Comparison of ENCODE assay signal across 8 mouse cellular contexts in genomic region chr8:77517301-77518200, GRCm38 (mm10). TPM values are rescaled to one million over a fixed set of nuclear protein-coding genes. Genes with fewer than 3 reads are reported as not detected.
DNase-seq lines count a peak whose midpoint lies in the region; ATAC-seq and TF ChIP-seq lines count a peak whose summit lies in the region.

Arhgap10 (minus strand) TSS chr8:77517953.

- in situ Hi-C loops in ES-E14 (cut with MboI; ENCODE audit: low sequenced_read_pairs in 2 of 2, unreplicated experiment in 2 of 2), result no loop called here

- peaks cover 7% of the 10 kb centered on the region for H3K27me3 ChIP-seq in forebrain, embryonic 15.5 days

- H3K4me2 ChIP-seq in forebrain, embryonic 15.5 days (replicated peaks), result peak within 1 kb of the TSS; percentile 98

- H3K4me1 ChIP-seq in ES-E14 (ENCODE audit: control insufficient read depth in 2 of 2, insufficient read depth in 2 of 2, low read length in 2 of 2, poor library complexity in 1 of 2), result peaks cover 3 to 6% of the 10 kb centered on the region in 2 experiments; a peak in 2 of 4 replicates
- H3K4me1 ChIP-seq in forebrain, embryonic 15.5 days, result peaks cover 12% of the 10 kb centered on the region

- WGBS in forebrain, embryonic 15.5 days, result under 1% methylated on average over 50 of the region's 95 CpGs

- intact Hi-C loops in heart, postnatal 25 days (cut with DNase I), result loop anchor here (2.0 to 5.0 kb wide), 2 partner anchors 21 to 35 kb away; no protein-coding TSS in a partner anchor

- DNase-seq in ES-E14 (ENCODE audit: low read depth, low spot score), result no peak
- DNase-seq in heart, postnatal 25 days (ENCODE audit: low spot score), result peak; percentile 79
- peak in 1 of 2 experiments; percentile 32 for DNase-seq in layer of hippocampus, adult 8-10 months (ENCODE audit: low spot score in 2 of 2)
- peak; percentile 92 for DNase-seq in lung, postnatal 10 days
- peak; percentile 71 for DNase-seq in ovary, postnatal 14 days (ENCODE audit: low spot score)
- peak; percentile 91 for DNase-seq in thymus, postnatal 14 days

- no peaks in the 10 kb centered on the region for H3K9me3 ChIP-seq in ES-E14 (ENCODE audit: control insufficient read depth, insufficient read depth, low read depth, low read length)
- H3K9me3 ChIP-seq in forebrain, embryonic 15.5 days, result no peaks in the 10 kb centered on the region

- H3K9ac ChIP-seq in ES-E14 (ENCODE audit: insufficient read depth, low read depth, low read length, poor library complexity, severe bottlenecking), result peak within 1 kb of the TSS; percentile 82
- H3K9ac ChIP-seq in forebrain, embryonic 15.5 days (replicated peaks), result peak within 1 kb of the TSS; percentile 69

- H3K27ac ChIP-seq in ES-E14 (ENCODE audit: insufficient read depth, low read depth, low read length, poor library complexity, severe bottlenecking), result no peak within 1 kb of the TSS
- peak within 1 kb of the TSS; percentile 42 for H3K27ac ChIP-seq in forebrain, embryonic 15.5 days (replicated peaks)

- peak; percentile 75 for ATAC-seq in cerebellum, adult (ENCODE audit: insufficient number of reproducible peaks, low FRiP score, low TSS enrichment)
- peak; percentile 92 for ATAC-seq in forebrain, embryonic 15.5 days (replicated peaks)

- peak within 1 kb of the TSS; percentile 78 to 94 for H3K4me3 ChIP-seq in ES-E14 (ENCODE audit: insufficient read depth in 1 of 2, low read depth in 1 of 2, low read length in 2 of 2, poor library complexity in 1 of 2, severe bottlenecking in 1 of 2)
- H3K4me3 ChIP-seq in forebrain, embryonic 15.5 days, result peak within 1 kb of the TSS; percentile 82

- H3K36me3 ChIP-seq in ES-E14 (ENCODE audit: control insufficient read depth, insufficient read depth, low read length, poor library complexity, severe bottlenecking), result no peaks in the 10 kb centered on the region; the same call in 1 of the 2 replicates
- no peaks in the 10 kb centered on the region for H3K36me3 ChIP-seq in forebrain, embryonic 15.5 days

TF ChIP-seq in ES-E14, 5 proteins besides CTCF, POLR2A, EP300 and RAD21:
- TF ChIP-seq HCFC1 (IDR thresholded peaks at IDR 0.05; ENCODE audit: borderline replicate concordance, insufficient read depth, low read length), result no peak
- TF ChIP-seq CHD2 (IDR thresholded peaks at IDR 0.05; ENCODE audit: low read depth, low read length), result no peak
- no peak for TF ChIP-seq ZNF384 (IDR thresholded peaks at IDR 0.05; ENCODE audit: low read depth, low read length)
- no peak for TF ChIP-seq MAFK (IDR thresholded peaks at IDR 0.05; ENCODE audit: insufficient read depth, low read depth, low read length)
- TF ChIP-seq ZC3H11A (IDR thresholded peaks at IDR 0.05; ENCODE audit: borderline replicate concordance, low read depth, low read length), result no peak

RNA-seq across cellular contexts. Expression of gene Arhgap10, which starts in this region (rescaled TPM):
- 6.9 and 10.8 TPM in 2 replicates for total RNA-seq in ES-E14 (2012; rRNA removed)
- 3.8 and 4.2 TPM in 2 replicates for polyA plus RNA-seq in forebrain, embryonic 15.5 days (2015; fragmentation: Nextera tagmentation; extraction: Ambion mirVana)
- total RNA-seq in heart, postnatal 25 days (2021), result 10 to 100 TPM; 51.2 to 58.0 TPM
- 10 to 100 TPM in 3 of 4 experiments, 1 to 10 TPM in 1; 9.6 to 10.8 (median 10.2) TPM for total RNA-seq in layer of hippocampus, adult 8-10 months (2022)
